Mouse (Mus musculus) lung, postnatal 0 days (tissue): ENCODE data around the gene Elf4.

Experiments used
- CTCF ChIP-seq: IDR thresholded peaks from 2 replicates; pipeline ENCODE4 v1.5.1; 2016; ENCODE audit warnings: antibody characterized with exemption, mild to moderate bottlenecking
- EP300 ChIP-seq: IDR thresholded peaks from 2 replicates; pipeline ENCODE4 v1.6.1; 2016; ENCODE audit warnings: antibody characterized with exemption, mild to moderate bottlenecking, control low read depth

- TF ChIP-seq CTCF (no peak), EP300 (peak; percentile 30; the same call in 1 of the 2 replicates)
Measured at GRCm38 (mm10) chrX:48439036-48439435, 23.9 kb downstream of the Elf4 start.
